Mouse (Mus musculus) liver, embryonic 14.5 days (tissue): ENCODE results near the gene Mcidas. TPM values are rescaled to one million over a fixed set of nuclear protein-coding genes. Genes with fewer than 3 reads are reported as not detected.

Experiments
- ATAC-seq: fragments of 200-750 bp; cut with Nextera tagmentation; 2 replicates; pipeline ENCODE4 v1.8.0; 2017; ENCODE audit warnings: moderate number of reproducible peaks, mild to moderate bottlenecking, moderate library complexity; ENCODE audit not compliant: insufficient read depth
- DNase-seq, 3 experiments: peaks; one replicate each; pipeline ENCODE4 v3.0.0-alpha.2; 2012 to 2013; ENCODE audit warnings: low read depth in 3 of 3, low spot score in 3 of 3
- H3K27ac ChIP-seq: fragments of 300-500 bp; sonication (generic); 2 replicates; pipeline ENCODE4 v1.5.1; 2014; ENCODE audit warnings: moderate library complexity, mild to moderate bottlenecking, control low read depth, inconsistent platforms
- H3K27me3 ChIP-seq: fragments of 300-500 bp; sonication (generic); 2 replicates; pipeline ENCODE4 v1.6.1; 2014; ENCODE audit warnings: mild to moderate bottlenecking, low read length, moderate library complexity; ENCODE audit not compliant: control insufficient read depth, insufficient read depth
- H3K36me3 ChIP-seq: fragments of 300-500 bp; sonication (generic); replicated peaks from 2 replicates; pipeline ENCODE4 v1.6.1; 2014; ENCODE audit warnings: low read depth; ENCODE audit not compliant: control insufficient read depth, insufficient read depth
- H3K4me1 ChIP-seq, 2 experiments: fragments of 200-500 bp in 1 of 2; fragments of 300-500 bp in 1 of 2; sonication (generic) in 1 of 2; replicated peaks; 2 replicates each; pipeline ENCODE4 v1.6.1; 2012 to 2014; ENCODE audit warnings: antibody characterized with exemption in 1 of 2, inconsistent platforms in 1 of 2, low read length in 1 of 2; ENCODE audit not compliant: control insufficient read depth in 2 of 2, insufficient read depth in 2 of 2
- H3K4me2 ChIP-seq: fragments of 300-500 bp; sonication (generic); 2 replicates; pipeline ENCODE4 v1.6.1; 2014; ENCODE audit warnings: low read depth, mild to moderate bottlenecking, control low read depth, moderate library complexity
- H3K4me3 ChIP-seq, 2 experiments: fragments of 200-500 bp in 1 of 2; fragments of 300-500 bp in 1 of 2; sonication (generic) in 1 of 2; 2 replicates each; pipeline ENCODE4 v1.5.1; 2012 to 2014; ENCODE audit warnings: low read depth in 2 of 2, low read length in 2 of 2, mild to moderate bottlenecking in 2 of 2, control low read depth in 1 of 2, inconsistent platforms in 1 of 2, moderate library complexity in 1 of 2; ENCODE audit not compliant: insufficient read depth in 1 of 2
- H3K9ac ChIP-seq: fragments of 300-500 bp; sonication (generic); replicated peaks from 2 replicates; pipeline ENCODE4 v1.6.1; 2014; ENCODE audit warnings: mild to moderate bottlenecking, control low read depth, moderate library complexity
- H3K9me3 ChIP-seq: fragments of 300-500 bp; sonication (generic); 2 replicates; pipeline ENCODE4 v1.6.1; 2016; ENCODE audit warnings: low read length, mixed read lengths; ENCODE audit not compliant: control insufficient read depth
- CTCF ChIP-seq: IDR thresholded peaks from 2 replicates; pipeline ENCODE4 v1.5.1; 2016; ENCODE audit warnings: antibody characterized with exemption, low read depth, control low read depth
- EP300 ChIP-seq: IDR thresholded peaks from 2 replicates; pipeline ENCODE4 v1.6.1; 2016; ENCODE audit warnings: antibody characterized with exemption, low read depth
- WGBS: fragments of 180-500 bp; shearing (Covaris S2); extraction: QIAGEN DNeasy Blood & Tissue Kit; methylation state at CpG from one replicate; pipeline ENCODE4 v1.1.7; 2014; ENCODE audit not compliant: insufficient replicate concordance; 5-methylcytosine and 5-hydroxymethylcytosine counted together
- polyA plus RNA-seq, 2 experiments: library from polyadenylated mRNA; depleted of rRNA in 1 of 2; stranded (reverse) in 1 of 2; unstranded in 1 of 2; fragments of >200 nt; fragmentation: Nextera tagmentation in 1 of 2; extraction: Ambion mirVana in 1 of 2; gene quantifications; 2 replicates each; pipeline versions ENCODE4 v1.2.1 to v1.2.3; 2012 to 2014

Gene Mcidas
- polyA plus RNA-seq, 2 experiments, result not detected

GRCm38 (mm10) chr13:112987532-112987943, 6.1 kb upstream of the Mcidas start, which contains the start of gene Ccno:
Gene Ccno (plus strand): TSS chr13:112987802.
- no peaks in the 10 kb centered on the region for H3K9me3 ChIP-seq
- no peaks in the 10 kb centered on the region for H3K36me3 ChIP-seq
- no peak within 1 kb of the TSS for H3K27ac ChIP-seq
- no peak within 1 kb of the TSS for H3K9ac ChIP-seq
- TF ChIP-seq CTCF, result no peak
- TF ChIP-seq EP300, result no peak
- WGBS, result under 1% methylated on average over 47 of the region's 47 CpGs
- peak within 1 kb of the TSS; percentile 56 for H3K4me2 ChIP-seq
- peak; percentile 87 for ATAC-seq
- H3K4me3 ChIP-seq, result peak within 1 kb of the TSS; percentile 12 to 49; a peak in 3 of 4 replicates
- peaks cover 70% of the 10 kb centered on the region for H3K27me3 ChIP-seq
- H3K4me1 ChIP-seq, result no peaks in the 10 kb centered on the region
- DNase-seq, result peak; percentile 46 to 58 (median 48)

- H3K9ac ChIP-seq, result no peak overlapping the region
- TF ChIP-seq EP300 (no peak), CTCF (no peak)
- H3K36me3 ChIP-seq, result no peaks in the 10 kb centered on the region
- H3K27ac ChIP-seq, result no peak overlapping the region
- H3K4me1 ChIP-seq, result no peaks in the 10 kb centered on the region
- H3K9me3 ChIP-seq, result no peaks in the 10 kb centered on the region
- DNase-seq, result no peak
- peak overlapping the region; percentile 56 for H3K4me2 ChIP-seq
- WGBS, result 1% methylated on average over 39 of the region's 39 CpGs
- ATAC-seq, result peak; percentile 15; the same call in 1 of the 2 replicates
- peak overlapping the region; percentile 12 to 49; a peak in 3 of 4 replicates for H3K4me3 ChIP-seq
- H3K27me3 ChIP-seq, result peaks cover 74% of the 10 kb centered on the region
Observed at GRCm38 (mm10) chr13:112987991-112988390, 5.7 kb upstream of the Mcidas start.

- Histone ChIP-seq H3K4me3 (no peak overlapping the region), H3K9me3 (no peaks in the 10 kb centered on the region), H3K4me1 (no peaks in the 10 kb centered on the region), H3K27ac (no peak overlapping the region), H3K36me3 (no peaks in the 10 kb centered on the region), H3K27me3 (peaks cover 83% of the 10 kb centered on the region), H3K9ac (no peak overlapping the region), H3K4me2 (peak overlapping the region; percentile 56; the same call in 1 of the 2 replicates)
- 2% methylated on average over 19 of the region's 19 CpGs for WGBS
- TF ChIP-seq CTCF (no peak), EP300 (no peak)
- no peak for DNase-seq
- ATAC-seq, result no peak
Observed at GRCm38 (mm10) chr13:112988866-112989265, 4.8 kb upstream of the Mcidas start.

GRCm38 (mm10) chr13:112989541-112989940, 4.1 kb upstream of the Mcidas start:
- 2% methylated on average over 23 of the region's 23 CpGs for WGBS

GRCm38 (mm10) chr13:112990346-112990745, 3.3 kb upstream of the Mcidas start:
- Histone ChIP-seq H3K9ac (no peak overlapping the region), H3K4me2 (no peak overlapping the region), H3K27ac (no peak overlapping the region), H3K9me3 (no peaks in the 10 kb centered on the region), H3K4me3 (no peak overlapping the region), H3K4me1 (no peaks in the 10 kb centered on the region), H3K27me3 (peaks cover 93% of the 10 kb centered on the region), H3K36me3 (no peaks in the 10 kb centered on the region)
- TF ChIP-seq EP300 (no peak), CTCF (no peak)
- DNase-seq, result no peak
- WGBS, result 11% methylated on average over 4 of the region's 4 CpGs
- ATAC-seq, result no peak

More at GRCm38 (mm10) chr13:112989541-112989940, 4.1 kb upstream of the Mcidas start:
- ATAC-seq (no peak), DNase-seq (no peak)
- TF ChIP-seq CTCF (no peak), EP300 (no peak)
- Histone ChIP-seq H3K4me3 (no peak overlapping the region), H3K4me2 (no peak overlapping the region), H3K27me3 (peaks cover 85% of the 10 kb centered on the region), H3K27ac (no peak overlapping the region), H3K4me1 (no peaks in the 10 kb centered on the region), H3K36me3 (no peaks in the 10 kb centered on the region), H3K9ac (no peak overlapping the region), H3K9me3 (no peaks in the 10 kb centered on the region)
